Mouse (Mus musculus) neutrophil, adult 5-6 weeks (primary cell): ENCODE measurements around the gene Kir3dl2. TPM values are rescaled to one million over a fixed set of nuclear protein-coding genes. Genes with fewer than 3 reads are reported as not detected.
"Not testable (repeated sequence)": the region's sequence is repeated elsewhere in the genome, so short reads cannot be mapped to it uniquely, and the experiment has no call there.

Experiments used
- ATAC-seq: fragments of 151-379, 151-347 bp; 2 replicates; pipeline ENCODE4 v1.8.0; 2017; ENCODE audit warnings: mild to moderate bottlenecking, moderate TSS enrichment; ENCODE audit not compliant: insufficient number of reproducible peaks, poor library complexity, low FRiP score, severe bottlenecking; ENCODE audit errors: extremely low read depth
- total RNA-seq: library from RNA; stranded (forward); fragments of 200-1000 nt; gene quantifications from 2 replicates; pipeline ENCODE4 v1.2.3, GENCODE M21; 2017

Kir3dl2 gene
- not detected in 2 replicates for total RNA-seq

- ATAC-seq: not testable (repeated sequence)
Measured at GRCm38 (mm10) chrX:136543956-136544355, at the start of gene Kir3dl2. Gene Kir3dl2 (minus strand): TSS chrX:136544056.

- no peak for ATAC-seq
Measured at GRCm38 (mm10) chrX:136590897-136591257, 47.0 kb upstream of the Kir3dl2 start.

- ATAC-seq: no peak
Measured at GRCm38 (mm10) chrX:136590199-136590896, 46.5 kb upstream of the Kir3dl2 start, which contains the start of gene Tceal3. Gene Tceal3 (plus strand): TSS chrX:136590842.

GRCm38 (mm10) chrX:136584617-136585016, 40.8 kb upstream of the Kir3dl2 start:
- ATAC-seq: no peak

GRCm38 (mm10) chrX:136569094-136569493, 25.2 kb upstream of the Kir3dl2 start:
- not testable (repeated sequence) for ATAC-seq

- not testable (repeated sequence) for ATAC-seq
Measured at GRCm38 (mm10) chrX:136517699-136518098, 26.2 kb downstream of the Kir3dl2 start, which contains the start of gene Kir3dl1. Gene Kir3dl1 (plus strand): TSS chrX:136517999.

Other genes starting within 250 kb of the Kir3dl2 start
- gene Kir3dl1, start 26.1 kb downstream of the Kir3dl2 start, total RNA-seq: not detected in 2 replicates
- gene Tceal3, start 46.8 kb upstream of the Kir3dl2 start, total RNA-seq: not detected in 2 replicates
- 0.12 and 0.35 TPM in 2 replicates for gene Tceal1, start 163.9 kb upstream of the Kir3dl2 start, total RNA-seq
- 128 and 145 TPM in 2 replicates for gene Morf4l2, start 199.6 kb upstream of the Kir3dl2 start, total RNA-seq
- gene Glra4, start 236.1 kb upstream of the Kir3dl2 start, total RNA-seq: not detected in 2 replicates